In the genomic region with DNA sequence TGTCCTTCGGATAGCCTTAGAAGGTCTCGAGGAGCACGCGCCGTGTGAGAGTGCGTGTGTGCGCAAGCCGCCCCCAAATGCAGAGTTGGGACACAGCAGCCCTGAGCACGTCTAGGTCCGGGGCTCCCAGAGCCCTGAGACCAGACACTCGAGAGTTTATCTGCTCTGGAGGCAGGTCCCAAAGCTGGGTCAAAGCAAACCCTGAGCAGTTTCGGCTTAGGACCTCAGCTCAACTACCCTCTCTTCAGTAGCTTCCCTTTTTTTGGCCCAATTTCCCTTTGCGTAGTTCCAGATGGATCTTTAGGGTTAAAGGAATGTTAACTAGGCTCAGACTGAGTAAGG, we compare ENCODE assay signal across 8 mouse cellular contexts. TPM values are rescaled to one million over a fixed set of nuclear protein-coding genes. Genes with fewer than 3 reads are reported as not detected.
DNase-seq lines count a peak whose midpoint lies in the region; ATAC-seq lines count a peak whose summit lies in the region.

No protein-coding gene starts in this region.

- peak overlapping the region; percentile 75 for H3K27ac ChIP-seq in forebrain, embryonic 15.5 days (replicated peaks)
- H3K27ac ChIP-seq in liver, embryonic 13.5 days, result no peak overlapping the region

- peak; percentile 15 for ATAC-seq in frontal cortex, adult (ENCODE audit: low TSS enrichment)
- peak; percentile 44 for ATAC-seq in forebrain, embryonic 15.5 days (replicated peaks)
- ATAC-seq in liver, embryonic 13.5 days (ENCODE audit: low read depth), result no peak

- H3K9me3 ChIP-seq in forebrain, embryonic 15.5 days, result no peaks in the 10 kb centered on the region
- no peaks in the 10 kb centered on the region for H3K9me3 ChIP-seq in liver, embryonic 13.5 days (replicated peaks)

- H3K4me2 ChIP-seq in forebrain, embryonic 15.5 days (replicated peaks), result peak overlapping the region; percentile 60
- H3K4me2 ChIP-seq in liver, embryonic 13.5 days, result peak overlapping the region; percentile 35

- DNase-seq in frontal cortex, postnatal 14 days (ENCODE audit: low spot score in 2 of 2), result no peak
- DNase-seq in ES-CJ7 (ENCODE audit: low read depth, low spot score), result peak; percentile 30
- DNase-seq in liver, embryonic 13.5 days, result no peak
- no peak for DNase-seq in urinary bladder, postnatal 25 days (ENCODE audit: low spot score)
- no peak for DNase-seq in left cerebral cortex, adult 8-10 months (ENCODE audit: low spot score in 2 of 2)
- DNase-seq in left cerebral cortex, postnatal 14 days (ENCODE audit: low spot score in 2 of 2), result no peak

- peak overlapping the region; percentile 47 for H3K9ac ChIP-seq in forebrain, embryonic 15.5 days (replicated peaks)
- no peak overlapping the region for H3K9ac ChIP-seq in liver, embryonic 13.5 days

- peak overlapping the region; percentile 34 for H3K4me3 ChIP-seq in forebrain, embryonic 15.5 days
- no peak overlapping the region for H3K4me3 ChIP-seq in liver, embryonic 13.5 days (replicated peaks)

- intact Hi-C loops in left cerebral cortex, postnatal 14 days (cut with DNase I), result no loop called here

- no peaks in the 10 kb centered on the region for H3K36me3 ChIP-seq in forebrain, embryonic 15.5 days
- H3K36me3 ChIP-seq in liver, embryonic 13.5 days, result no peaks in the 10 kb centered on the region

- H3K27me3 ChIP-seq in forebrain, embryonic 15.5 days, result no peaks in the 10 kb centered on the region
- peaks cover 78% of the 10 kb centered on the region for H3K27me3 ChIP-seq in liver, embryonic 13.5 days

- 4% methylated on average over 13 of the region's 13 CpGs for WGBS in forebrain, embryonic 15.5 days
- WGBS in liver, embryonic 13.5 days (ENCODE audit: insufficient replicate concordance), result 4% methylated on average over 13 of the region's 13 CpGs

- peaks cover 47% of the 10 kb centered on the region for H3K4me1 ChIP-seq in forebrain, embryonic 15.5 days
- H3K4me1 ChIP-seq in liver, embryonic 13.5 days (replicated peaks), result no peaks in the 10 kb centered on the region

RNA-seq across cellular contexts. Expression of gene Nr2f1, which starts 11.2 kb away (rescaled TPM):
- polyA plus RNA-seq in forebrain, embryonic 15.5 days (2015; fragmentation: Nextera tagmentation; extraction: Ambion mirVana), result 77.7 and 88.5 TPM in 2 replicates
- 0.48 and 0.68 TPM in 2 replicates for polyA plus RNA-seq in liver, embryonic 13.5 days (2015; fragmentation: Nextera tagmentation; extraction: Ambion mirVana)
- 100 to 1,000 TPM in 1 of 4 experiments, 10 to 100 TPM in 3; 92.7 to 104 (median 96.8) TPM for total RNA-seq in left cerebral cortex, adult 8-10 months (2022)
- total RNA-seq in left cerebral cortex, postnatal 14 days (2021), result 100 to 1,000 TPM; 133 to 142 TPM
